In the genomic region with DNA sequence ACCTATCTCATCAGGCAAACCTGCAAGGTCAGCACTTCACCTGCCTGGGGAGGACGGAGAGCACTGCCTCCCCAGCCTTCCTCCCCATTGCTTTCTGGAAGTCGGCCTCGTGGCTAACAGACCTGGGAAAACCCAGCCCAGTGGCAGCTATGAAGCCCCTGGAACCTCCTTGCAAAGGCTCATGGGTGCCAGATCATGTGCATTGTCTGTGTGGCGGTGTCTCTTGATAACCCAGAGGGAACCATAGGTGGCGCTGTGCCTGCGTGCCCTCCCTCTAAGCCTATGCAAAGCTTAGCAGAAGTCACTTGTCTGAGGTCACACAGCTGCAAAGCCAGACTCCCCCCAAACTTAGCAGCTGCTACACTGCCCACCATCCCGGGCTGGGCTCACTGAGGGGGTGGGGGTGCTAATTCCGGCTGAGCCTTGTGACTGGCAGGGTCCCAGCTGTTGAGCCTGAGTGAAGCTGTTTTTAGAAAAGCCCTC, we compare ENCODE assay signal across 8 mouse cellular contexts. TPM values are rescaled to one million over a fixed set of nuclear protein-coding genes. Genes with fewer than 3 reads are reported as not detected.
DNase-seq lines count a peak whose midpoint lies in the region; ATAC-seq and TF ChIP-seq lines count a peak whose summit lies in the region.

No protein-coding gene starts in this region.

- H3K4me3 ChIP-seq in forebrain, embryonic 10.5 days = no peak overlapping the region
- no peak overlapping the region for H3K4me3 ChIP-seq in heart, embryonic 15.5 days
- no peak overlapping the region for H3K4me3 ChIP-seq in liver, embryonic 14.5 days (ENCODE audit: insufficient read depth in 1 of 2, low read depth in 2 of 2, low read length in 2 of 2)

- H3K9me3 ChIP-seq in forebrain, embryonic 10.5 days = no peaks in the 10 kb centered on the region
- H3K9me3 ChIP-seq in heart, embryonic 15.5 days (replicated peaks) = no peaks in the 10 kb centered on the region
- H3K9me3 ChIP-seq in liver, embryonic 14.5 days (ENCODE audit: control insufficient read depth, low read length) = no peaks in the 10 kb centered on the region

- 0 out of 2 replicates have a peak overlapping the region, but pooled peaks have one; percentile 10 for H3K9ac ChIP-seq in heart, embryonic 15.5 days
- no peak overlapping the region for H3K9ac ChIP-seq in liver, embryonic 14.5 days (replicated peaks)

- peaks cover 49% of the 10 kb centered on the region for H3K27me3 ChIP-seq in forebrain, embryonic 10.5 days (ENCODE audit: poor library complexity, severe bottlenecking)
- peaks cover 5% of the 10 kb centered on the region; the same call in 1 of the 2 replicates for H3K27me3 ChIP-seq in heart, embryonic 15.5 days
- no peaks in the 10 kb centered on the region; the same call in none of the 2 replicates for H3K27me3 ChIP-seq in liver, embryonic 14.5 days (ENCODE audit: control insufficient read depth, insufficient read depth, low read length)

- peak; percentile 85 for ATAC-seq in heart, embryonic 15.5 days (replicated peaks; ENCODE audit: insufficient number of reproducible peaks, insufficient read depth, low FRiP score, low read depth)
- peak; percentile 38; the same call in 1 of the 2 replicates for ATAC-seq in liver, embryonic 14.5 days (ENCODE audit: insufficient read depth)

- TF ChIP-seq CTCF in liver, embryonic 14.5 days (IDR thresholded peaks at IDR 0.05; ENCODE audit: low read depth) = peak; percentile 87

- 13% methylated on average over 8 of the region's 8 CpGs for WGBS in forebrain, embryonic 10.5 days
- 6% methylated on average over 8 of the region's 8 CpGs for WGBS in heart, embryonic 15.5 days
- WGBS in liver, embryonic 14.5 days (ENCODE audit: insufficient replicate concordance) = 5% methylated on average over 8 of the region's 8 CpGs

- H3K36me3 ChIP-seq in forebrain, embryonic 10.5 days (replicated peaks) = no peaks in the 10 kb centered on the region
- H3K36me3 ChIP-seq in heart, embryonic 15.5 days = no peaks in the 10 kb centered on the region
- H3K36me3 ChIP-seq in liver, embryonic 14.5 days (replicated peaks; ENCODE audit: control insufficient read depth, insufficient read depth, low read depth) = no peaks in the 10 kb centered on the region

- DNase-seq in A20 (ENCODE audit: low read depth, low spot score) (peak; percentile 95), WW6 (ENCODE audit: low read depth, low spot score) (peak; percentile 57)
- DNase-seq in forebrain, embryonic 10.5 days (ENCODE audit: extremely low spot score, low spot score) = peak; percentile 76
- peak; percentile 73 to 76 for DNase-seq in kidney, postnatal 25 days
- DNase-seq in liver, embryonic 14.5 days (ENCODE audit: low read depth in 3 of 3, low spot score in 3 of 3) = peak in 2 of 3 experiments; percentile 45 to 53
- DNase-seq in natural killer cell, adult 2 months (ENCODE audit: low spot score in 2 of 2) = peak; percentile 89
- peak; percentile 76 for DNase-seq in telencephalon, adult 2 months (ENCODE audit: low read depth, low spot score)

- peaks cover 42% of the 10 kb centered on the region for H3K4me1 ChIP-seq in forebrain, embryonic 10.5 days
- peaks cover 67% of the 10 kb centered on the region for H3K4me1 ChIP-seq in heart, embryonic 15.5 days (replicated peaks)
- peaks cover 3 to 9% of the 10 kb centered on the region in 2 experiments; a peak in 2 of 4 replicates for H3K4me1 ChIP-seq in liver, embryonic 14.5 days (replicated peaks; ENCODE audit: control insufficient read depth in 2 of 2, insufficient read depth in 2 of 2, low read length in 1 of 2)

- H3K27ac ChIP-seq in forebrain, embryonic 10.5 days = 0 out of 2 replicates have a peak overlapping the region, but pooled peaks have one; percentile 32
- H3K27ac ChIP-seq in heart, embryonic 15.5 days = peak overlapping the region; percentile 95
- no peak overlapping the region for H3K27ac ChIP-seq in liver, embryonic 14.5 days

- peak overlapping the region; percentile 90; the same call in 1 of the 2 replicates for H3K4me2 ChIP-seq in heart, embryonic 15.5 days
- H3K4me2 ChIP-seq in liver, embryonic 14.5 days (ENCODE audit: low read depth) = no peak overlapping the region

- no peak for TF ChIP-seq EP300 in liver, embryonic 14.5 days (IDR thresholded peaks at IDR 0.05; ENCODE audit: low read depth)

RNA-seq across cellular contexts. Expression of a gene that starts 1.9 kb away (rescaled TPM):
- 4.9 and 6.6 TPM in 2 replicates for polyA plus RNA-seq in forebrain, embryonic 10.5 days (2016; fragmentation: Nextera tagmentation; extraction: Ambion mirVana)
- polyA plus RNA-seq in heart, embryonic 15.5 days (2015; fragmentation: Nextera tagmentation; extraction: Ambion mirVana) = 85.8 and 93.7 TPM in 2 replicates
- polyA plus RNA-seq in liver, embryonic 14.5 days (2012; rRNA removed) = 3.7 and 5.4 TPM in 2 replicates
- polyA plus RNA-seq in liver, embryonic 14.5 days (2014; fragmentation: Nextera tagmentation; extraction: Ambion mirVana) = 7.6 and 8.5 TPM in 2 replicates

RNA-seq across cellular contexts. Expression of a gene that starts 26.5 kb away (rescaled TPM):
- polyA plus RNA-seq in forebrain, embryonic 10.5 days (2016; fragmentation: Nextera tagmentation; extraction: Ambion mirVana) = 361 and 369 TPM in 2 replicates
- polyA plus RNA-seq in heart, embryonic 15.5 days (2015; fragmentation: Nextera tagmentation; extraction: Ambion mirVana) = 95.4 and 142 TPM in 2 replicates
- polyA plus RNA-seq in liver, embryonic 14.5 days (2012; rRNA removed) = 64.0 and 70.6 TPM in 2 replicates
- 157 and 165 TPM in 2 replicates for polyA plus RNA-seq in liver, embryonic 14.5 days (2014; fragmentation: Nextera tagmentation; extraction: Ambion mirVana)

RNA-seq across cellular contexts. Expression of a gene that starts 29.4 kb away (rescaled TPM):
- polyA plus RNA-seq in forebrain, embryonic 10.5 days (2016; fragmentation: Nextera tagmentation; extraction: Ambion mirVana) = 1.1 and 1.3 TPM in 2 replicates
- polyA plus RNA-seq in heart, embryonic 15.5 days (2015; fragmentation: Nextera tagmentation; extraction: Ambion mirVana) = 3.1 and 3.4 TPM in 2 replicates
- 4.8 and 6.2 TPM in 2 replicates for polyA plus RNA-seq in liver, embryonic 14.5 days (2012; rRNA removed)
- 2.0 and 2.1 TPM in 2 replicates for polyA plus RNA-seq in liver, embryonic 14.5 days (2014; fragmentation: Nextera tagmentation; extraction: Ambion mirVana)

RNA-seq across cellular contexts. Expression of a gene that starts 56.7 kb away (rescaled TPM):
- polyA plus RNA-seq in forebrain, embryonic 10.5 days (2016; fragmentation: Nextera tagmentation; extraction: Ambion mirVana) = 39.2 and 41.9 TPM in 2 replicates
- 139 and 169 TPM in 2 replicates for polyA plus RNA-seq in heart, embryonic 15.5 days (2015; fragmentation: Nextera tagmentation; extraction: Ambion mirVana)
- 33.6 and 41.2 TPM in 2 replicates for polyA plus RNA-seq in liver, embryonic 14.5 days (2012; rRNA removed)
- polyA plus RNA-seq in liver, embryonic 14.5 days (2014; fragmentation: Nextera tagmentation; extraction: Ambion mirVana) = 9.9 and 17.2 TPM in 2 replicates
